Mouse (Mus musculus) liver, embryonic 15.5 days (tissue): ENCODE results near the gene Rev3l. TPM values are rescaled to one million over a fixed set of nuclear protein-coding genes. Genes with fewer than 3 reads are reported as not detected.

Experiments used
- ATAC-seq: fragments of 200-750 bp; cut with Nextera tagmentation; 2 replicates; pipeline ENCODE4 v1.8.0; 2017; ENCODE audit warnings: moderate number of reproducible peaks, mild to moderate bottlenecking, moderate library complexity; ENCODE audit not compliant: insufficient read depth
- H3K27ac ChIP-seq: fragments of 300-500 bp; sonication (generic); replicated peaks from 2 replicates; pipeline ENCODE4 v1.5.1; 2015; ENCODE audit warnings: mild to moderate bottlenecking, inconsistent platforms
- H3K27me3 ChIP-seq: fragments of 300-500 bp; sonication (generic); 2 replicates; pipeline ENCODE4 v1.6.1; 2015; ENCODE audit warnings: mild to moderate bottlenecking, inconsistent platforms
- H3K36me3 ChIP-seq: fragments of 300-500 bp; sonication (generic); replicated peaks from 2 replicates; pipeline ENCODE4 v1.6.1; 2015; ENCODE audit warnings: moderate library complexity, mild to moderate bottlenecking, inconsistent platforms
- H3K4me1 ChIP-seq: fragments of 300-500 bp; sonication (generic); replicated peaks from 2 replicates; pipeline ENCODE4 v1.6.1; 2015; ENCODE audit warnings: inconsistent platforms
- H3K4me2 ChIP-seq: fragments of 300-500 bp; sonication (generic); 2 replicates; pipeline ENCODE4 v1.6.1; 2015; ENCODE audit warnings: moderate library complexity, mild to moderate bottlenecking, inconsistent platforms
- H3K4me3 ChIP-seq: fragments of 300-500 bp; sonication (generic); replicated peaks from 2 replicates; pipeline ENCODE4 v1.5.1; 2015; ENCODE audit warnings: mild to moderate bottlenecking, inconsistent platforms
- H3K9ac ChIP-seq: fragments of 300-500 bp; sonication (generic); 2 replicates; pipeline ENCODE4 v1.6.1; 2015; ENCODE audit warnings: moderate library complexity, mild to moderate bottlenecking, inconsistent platforms
- H3K9me3 ChIP-seq: fragments of 300-500 bp; sonication (generic); replicated peaks from 2 replicates; pipeline ENCODE4 v1.6.1; 2016; ENCODE audit warnings: inconsistent platforms
- WGBS: fragments of 180-500 bp; shearing (Covaris S2); methylation state at CpG from one replicate; pipeline ENCODE4 v1.1.7; 2015; ENCODE audit warnings: mixed read lengths; ENCODE audit not compliant: insufficient replicate concordance; 5-methylcytosine and 5-hydroxymethylcytosine counted together
- polyA plus RNA-seq: library from polyadenylated mRNA; unstranded; fragments of >200 nt; fragmentation: Nextera tagmentation; extraction: Ambion mirVana; gene quantifications from 2 replicates; pipeline ENCODE4 v1.2.1, GENCODE M21; 2015

Rev3l gene
- polyA plus RNA-seq = 3.1 and 4.4 TPM in 2 replicates

DNA sequence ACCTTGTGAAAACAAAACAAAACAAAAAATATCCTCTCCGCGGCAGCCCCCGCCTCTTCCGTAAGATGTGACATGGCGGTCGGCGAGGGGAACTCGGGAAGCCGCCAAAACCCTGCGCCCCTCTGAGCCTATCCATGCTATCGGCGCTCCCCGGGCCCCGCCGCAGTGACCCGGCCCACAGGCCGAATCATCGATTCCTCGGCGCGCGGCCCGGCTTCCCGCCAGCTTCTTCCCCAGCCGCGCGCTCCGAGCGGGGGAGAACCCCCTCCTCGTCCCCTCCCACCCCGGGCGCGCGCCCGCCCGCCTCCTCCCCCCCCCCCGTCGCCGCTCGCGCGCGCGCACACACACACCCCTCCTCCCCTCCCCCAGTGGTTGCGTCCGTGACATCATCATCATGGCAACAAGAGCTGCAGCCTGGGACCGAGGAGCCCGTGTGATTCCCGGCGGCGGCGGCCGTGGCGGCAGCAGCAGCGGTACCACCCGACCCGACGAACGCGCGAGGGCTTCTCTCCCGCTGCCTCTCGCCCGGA lies at the start of gene Rev3l:
TSS of gene Rev3l (plus strand) at position 383 of the 530 bp plus-strand sequence.
- WGBS = 0% methylated on average over 48 of the region's 64 CpGs
- Histone ChIP-seq H3K4me1 (peaks cover 27% of the 10 kb centered on the region), H3K9me3 (no peaks in the 10 kb centered on the region), H3K4me3 (peak within 1 kb of the TSS; percentile 96), H3K27ac (peak within 1 kb of the TSS; percentile 98), H3K9ac (peak within 1 kb of the TSS; percentile 93), H3K4me2 (peak within 1 kb of the TSS; percentile 91), H3K36me3 (no peaks in the 10 kb centered on the region), H3K27me3 (no peaks in the 10 kb centered on the region)
- ATAC-seq = peak; percentile 71

DNA sequence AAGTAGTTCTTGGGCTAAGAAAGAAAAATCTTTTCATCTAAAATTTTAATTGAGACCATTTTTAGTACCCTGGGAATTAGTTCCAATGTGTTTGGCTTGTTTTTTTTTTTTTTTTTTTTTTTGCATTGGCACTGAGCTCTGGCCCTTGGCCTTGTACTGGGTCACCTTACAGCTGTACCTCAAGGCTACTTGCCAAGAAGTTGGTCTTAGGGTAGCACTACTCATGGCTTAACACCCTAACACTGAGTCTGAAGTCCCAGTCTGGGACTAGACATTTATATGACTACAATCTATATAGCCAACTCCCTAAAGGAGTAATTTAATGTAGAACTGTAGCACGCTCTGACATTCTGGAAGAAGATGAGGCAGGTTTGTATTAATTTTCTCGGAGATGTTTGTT lies 49.4 kb upstream of the Rev3l start:
- no peaks in the 10 kb centered on the region for H3K36me3 ChIP-seq
- ATAC-seq = no peak
- H3K4me1 ChIP-seq = no peaks in the 10 kb centered on the region
- H3K27me3 ChIP-seq = no peaks in the 10 kb centered on the region
- 49% methylated on average over 2 of the region's 2 CpGs for WGBS
- no peaks in the 10 kb centered on the region for H3K9me3 ChIP-seq
- H3K4me3 ChIP-seq = no peak overlapping the region
- no peak overlapping the region for H3K27ac ChIP-seq
- H3K4me2 ChIP-seq = no peak overlapping the region
- H3K9ac ChIP-seq = no peak overlapping the region

DNA sequence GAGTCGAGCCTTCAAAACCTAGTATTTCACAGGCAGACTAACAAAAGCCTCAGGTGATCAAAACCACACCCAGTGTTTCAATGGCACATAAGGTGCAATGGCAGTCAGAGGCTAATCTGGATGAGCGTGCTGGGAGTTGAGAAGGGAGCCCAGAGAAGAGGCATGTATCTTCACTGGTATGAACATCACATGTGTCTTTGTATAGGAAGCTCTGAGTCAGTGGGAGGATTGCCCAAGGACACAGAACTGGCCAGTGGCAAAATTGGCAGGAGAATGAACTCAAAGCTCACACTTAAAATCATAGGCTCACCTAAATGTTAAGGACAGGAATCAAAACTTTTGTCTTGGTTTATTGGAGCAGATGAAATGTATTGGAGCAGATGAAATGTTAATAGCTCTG lies 48.4 kb upstream of the Rev3l start:
- no peak for ATAC-seq

DNA sequence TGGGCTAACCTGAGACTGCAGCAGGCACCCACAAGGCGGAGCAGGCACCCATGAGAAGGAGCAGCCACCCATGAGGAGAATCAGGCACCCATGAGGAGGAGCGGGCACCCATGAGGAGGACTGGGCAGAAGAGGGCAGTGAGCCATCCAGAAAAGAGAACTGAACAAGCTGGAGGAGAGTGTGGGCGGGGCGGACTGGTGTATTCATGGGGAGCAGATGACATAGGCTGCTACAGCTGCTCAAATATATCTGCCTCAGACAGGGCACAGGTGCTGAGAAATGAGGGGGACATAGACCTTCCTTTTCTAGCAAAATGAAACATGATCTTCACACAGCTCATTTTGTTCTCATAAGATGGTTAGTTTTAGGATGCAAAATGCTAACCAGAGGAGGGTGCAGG lies 45.1 kb upstream of the Rev3l start:
- Histone ChIP-seq H3K4me2 (no peak overlapping the region), H3K27me3 (no peaks in the 10 kb centered on the region), H3K9ac (no peak overlapping the region), H3K36me3 (no peaks in the 10 kb centered on the region), H3K4me1 (no peaks in the 10 kb centered on the region), H3K27ac (no peak overlapping the region), H3K9me3 (no peaks in the 10 kb centered on the region), H3K4me3 (no peak overlapping the region)
- WGBS = 63% methylated on average over 4 of the region's 4 CpGs
- ATAC-seq = no peak

More for the DNA sequence above, 48.4 kb upstream of the Rev3l start:
- Histone ChIP-seq H3K4me2 (no peak overlapping the region), H3K4me1 (no peaks in the 10 kb centered on the region), H3K9ac (no peak overlapping the region), H3K27me3 (no peaks in the 10 kb centered on the region), H3K4me3 (no peak overlapping the region), H3K36me3 (no peaks in the 10 kb centered on the region), H3K27ac (no peak overlapping the region), H3K9me3 (no peaks in the 10 kb centered on the region)
- WGBS = 60% methylated on average over 2 of the region's 2 CpGs

GRCm38 (mm10) chr10:39687851-39688250 lies 44.1 kb upstream of the Rev3l start:
- no peak for ATAC-seq
- H3K4me2 ChIP-seq = no peak overlapping the region
- no peak overlapping the region for H3K9ac ChIP-seq
- H3K27me3 ChIP-seq = no peaks in the 10 kb centered on the region
- H3K9me3 ChIP-seq = no peaks in the 10 kb centered on the region
- H3K27ac ChIP-seq = no peak overlapping the region
- H3K4me3 ChIP-seq = no peak overlapping the region
- no peaks in the 10 kb centered on the region for H3K36me3 ChIP-seq
- H3K4me1 ChIP-seq = no peaks in the 10 kb centered on the region
- WGBS = 57% methylated on average over 3 of the region's 3 CpGs

DNA sequence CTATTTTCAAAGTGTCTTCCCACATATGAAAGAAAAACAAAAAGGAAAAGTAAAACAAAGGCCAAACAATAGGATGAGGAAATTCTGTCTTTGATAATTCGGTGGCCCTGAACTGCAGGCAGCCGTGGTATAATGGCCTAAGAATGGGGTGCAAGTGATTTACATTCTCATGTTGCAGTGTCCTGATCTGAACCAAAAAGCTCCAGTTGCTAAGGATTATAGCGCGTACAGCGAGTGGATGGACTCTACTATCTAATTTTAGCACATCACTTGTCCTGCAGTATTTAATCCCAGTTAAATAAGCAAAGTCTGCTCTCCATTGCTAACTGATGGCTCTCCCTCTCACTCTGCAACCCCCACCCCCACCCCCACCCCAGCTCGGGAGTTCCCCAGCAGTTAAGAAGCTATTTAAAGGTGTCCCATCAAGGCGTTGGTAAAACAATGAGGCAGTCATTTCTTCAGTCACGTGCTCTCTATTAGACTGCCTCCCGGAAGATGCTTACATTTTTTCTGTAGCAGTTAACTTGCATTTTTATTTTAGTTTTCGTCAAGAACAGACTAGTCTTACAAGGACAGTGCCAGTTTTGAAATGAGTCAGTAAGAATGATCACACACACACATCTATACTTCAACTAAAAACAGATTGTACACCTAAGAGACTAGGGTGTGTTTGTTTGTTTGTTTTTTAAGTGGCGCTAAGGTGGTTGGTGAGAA lies 40.4 kb upstream of the Rev3l start:
- Histone ChIP-seq H3K4me1 (no peaks in the 10 kb centered on the region), H3K4me3 (no peak overlapping the region), H3K27ac (no peak overlapping the region), H3K27me3 (no peaks in the 10 kb centered on the region), H3K4me2 (no peak overlapping the region), H3K9me3 (no peaks in the 10 kb centered on the region), H3K36me3 (no peaks in the 10 kb centered on the region), H3K9ac (no peak overlapping the region)
- WGBS = 63% methylated on average over 11 of the region's 11 CpGs
- no peak for ATAC-seq

DNA sequence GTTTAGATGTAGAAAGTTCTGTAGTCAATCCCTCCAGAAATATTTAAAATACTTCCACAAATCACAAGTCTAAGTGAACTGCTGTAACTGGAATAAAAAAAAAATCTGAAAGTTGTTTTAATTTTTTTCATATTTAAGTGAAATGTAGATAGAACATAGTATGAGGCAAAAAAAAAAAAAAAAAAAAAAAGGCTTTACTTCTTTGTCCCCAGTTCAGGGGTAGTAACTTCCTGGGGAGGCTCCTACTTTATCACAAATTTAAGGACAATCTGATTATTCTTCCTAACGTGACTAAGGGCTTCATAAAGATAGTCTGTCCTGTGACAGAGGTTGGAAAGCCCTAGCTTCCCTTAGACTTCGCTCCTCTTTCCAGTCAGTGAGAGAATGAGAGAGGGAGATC lies 39.8 kb upstream of the Rev3l start:
- no peak overlapping the region for H3K27ac ChIP-seq
- H3K36me3 ChIP-seq = no peaks in the 10 kb centered on the region
- H3K4me1 ChIP-seq = no peaks in the 10 kb centered on the region
- no peak overlapping the region for H3K4me3 ChIP-seq
- H3K4me2 ChIP-seq = no peak overlapping the region
- ATAC-seq = no peak
- H3K9me3 ChIP-seq = no peaks in the 10 kb centered on the region
- 43% methylated on average over 2 of the region's 2 CpGs for WGBS
- H3K9ac ChIP-seq = no peak overlapping the region
- H3K27me3 ChIP-seq = no peaks in the 10 kb centered on the region

DNA sequence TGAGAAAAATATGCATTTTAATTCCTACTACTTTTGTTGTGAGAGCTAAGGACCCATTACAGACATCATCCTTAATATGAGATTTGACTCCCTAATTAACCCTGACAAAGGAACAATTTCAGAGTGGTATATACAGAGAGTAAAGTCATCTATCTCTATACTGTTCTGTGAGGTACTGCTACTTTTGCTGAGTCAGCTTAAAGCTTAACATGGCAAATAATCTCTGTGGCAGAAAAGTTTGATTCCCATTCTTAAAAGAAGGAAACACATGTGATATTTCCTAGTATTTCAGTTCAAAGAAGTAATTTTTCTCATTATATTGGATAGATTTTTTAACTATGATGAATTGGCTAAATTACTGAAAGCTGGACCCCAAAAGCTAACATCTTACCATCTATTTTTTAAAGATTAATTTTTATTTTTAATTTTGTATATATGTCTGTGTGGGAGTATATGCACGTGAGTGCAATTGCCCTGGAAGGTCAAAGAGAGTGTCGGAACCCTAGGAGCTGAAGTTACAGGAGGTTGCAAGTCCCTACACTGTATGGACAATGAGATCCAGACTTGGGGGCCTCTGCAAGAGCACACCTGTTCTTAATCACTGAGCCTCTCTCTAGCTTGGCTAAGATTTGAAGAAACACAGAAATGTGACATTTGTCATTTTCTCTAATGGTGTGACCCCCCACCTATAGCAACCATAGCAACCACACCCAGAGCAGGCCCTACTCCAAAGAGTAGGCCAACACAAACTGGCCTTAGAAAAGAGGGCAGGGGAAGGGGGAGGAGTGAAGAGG lies 24.0 kb upstream of the Rev3l start:
- Histone ChIP-seq H3K27me3 (no peaks in the 10 kb centered on the region), H3K27ac (no peak overlapping the region), H3K4me2 (no peak overlapping the region), H3K36me3 (no peaks in the 10 kb centered on the region), H3K4me1 (no peaks in the 10 kb centered on the region), H3K9me3 (no peaks in the 10 kb centered on the region), H3K4me3 (no peak overlapping the region), H3K9ac (no peak overlapping the region)
- ATAC-seq = no peak
- 62% methylated on average over 2 of the region's 2 CpGs for WGBS

DNA sequence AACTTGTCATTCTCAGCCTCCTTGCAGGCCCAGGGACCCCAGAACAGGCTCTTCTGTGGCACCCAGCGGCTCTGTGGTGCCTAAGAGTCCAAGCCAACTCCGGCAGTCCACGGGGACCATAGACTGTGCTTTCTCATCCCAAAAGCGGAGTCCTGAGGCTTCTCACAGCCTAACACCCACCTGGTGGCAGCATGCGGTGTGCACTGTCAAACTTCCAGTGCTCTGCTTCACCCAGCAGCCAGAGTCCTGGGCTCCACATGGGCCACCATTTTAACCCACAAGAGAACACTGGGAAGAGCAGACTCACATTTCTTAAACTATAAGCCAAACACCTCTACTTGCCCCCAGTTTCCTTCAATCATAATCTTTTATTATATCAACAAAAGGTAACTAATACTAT lies 15.0 kb upstream of the Rev3l start:
- H3K27ac ChIP-seq = no peak overlapping the region
- H3K4me3 ChIP-seq = no peak overlapping the region
- no peak for ATAC-seq
- no peak overlapping the region for H3K4me2 ChIP-seq
- no peaks in the 10 kb centered on the region for H3K27me3 ChIP-seq
- H3K36me3 ChIP-seq = no peaks in the 10 kb centered on the region
- no peak overlapping the region for H3K9ac ChIP-seq
- WGBS = 79% methylated on average over 5 of the region's 5 CpGs
- no peaks in the 10 kb centered on the region for H3K9me3 ChIP-seq
- no peaks in the 10 kb centered on the region for H3K4me1 ChIP-seq

DNA sequence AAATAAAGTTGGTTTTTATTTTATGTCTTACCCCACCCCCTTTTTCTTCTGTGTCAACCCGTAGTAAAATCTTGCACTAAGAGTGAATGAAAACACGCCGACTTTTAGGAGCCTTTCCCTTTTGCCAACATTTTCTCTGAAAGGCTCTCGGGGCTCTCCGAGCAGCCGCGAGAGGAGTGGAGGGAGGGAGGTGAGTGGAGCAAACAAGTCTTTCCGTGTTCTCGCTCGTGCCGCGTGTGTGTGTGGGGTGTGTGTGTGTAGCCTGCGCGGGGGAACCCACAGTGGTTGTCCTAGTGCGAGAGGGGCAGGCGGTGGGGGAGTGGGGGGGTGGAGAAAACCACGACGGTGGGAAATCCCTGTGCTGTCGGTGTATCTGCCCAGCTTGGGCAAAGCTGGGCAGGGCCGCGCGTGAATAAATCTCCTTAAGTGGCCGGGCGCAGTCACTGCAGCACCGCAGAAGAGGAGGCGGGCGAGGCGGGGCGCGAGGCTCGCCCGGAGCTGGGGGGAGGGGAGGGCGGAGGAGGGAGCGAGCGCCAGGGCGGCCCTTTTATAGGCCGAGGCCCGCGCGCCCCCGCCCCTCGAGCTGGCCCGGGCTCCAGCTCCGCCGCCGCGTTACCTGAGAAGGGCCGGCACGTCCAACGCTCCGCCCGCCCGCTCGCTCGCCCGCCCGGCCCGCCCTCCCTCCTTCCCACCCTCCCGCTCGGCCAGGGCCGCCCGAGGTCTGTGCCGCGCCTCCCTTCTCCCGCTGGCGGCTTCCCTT lies 762 bp upstream of the Rev3l start:
- peak; percentile 94 for ATAC-seq
- H3K9ac ChIP-seq = peak overlapping the region; percentile 93
- H3K36me3 ChIP-seq = no peaks in the 10 kb centered on the region
- peak overlapping the region; percentile 98 for H3K27ac ChIP-seq
- no peaks in the 10 kb centered on the region for H3K9me3 ChIP-seq
- H3K27me3 ChIP-seq = no peaks in the 10 kb centered on the region
- peak overlapping the region; percentile 91 for H3K4me2 ChIP-seq
- H3K4me1 ChIP-seq = peaks cover 26% of the 10 kb centered on the region
- under 1% methylated on average over 51 of the region's 66 CpGs for WGBS
- peak overlapping the region; percentile 96 for H3K4me3 ChIP-seq
